Mouse (Mus musculus) thymus, postnatal 4 days (tissue): Measurements from ENCODE around the gene Mettl18.
"Not testable (repeated sequence)": the region's sequence is repeated elsewhere in the genome, so short reads cannot be mapped to it uniquely, and the experiment has no call there.

Experiments
- DNase-seq: peaks from one replicate; pipeline ENCODE4 v3.0.0; 2021

Gene Mettl18

GRCm38 (mm10) chr1:163994721-163995608 is at the start of gene Mettl18, which contains the start of gene BC055324:
Mettl18 (plus strand) TSS chr1:163994889.
BC055324 (minus strand) TSS chr1:163994796.
- peak; percentile 91 for DNase-seq

GRCm38 (mm10) chr1:163953396-163953795 is 41.3 kb upstream of the Mettl18 start:
- DNase-seq: no peak

GRCm38 (mm10) chr1:163958036-163958435 is 36.7 kb upstream of the Mettl18 start:
- no peak for DNase-seq

GRCm38 (mm10) chr1:163964008-163964689 is 30.5 kb upstream of the Mettl18 start:
- no peak for DNase-seq

GRCm38 (mm10) chr1:163974471-163974870 is 20.2 kb upstream of the Mettl18 start:
- DNase-seq: no peak

- no peak for DNase-seq
Observed at GRCm38 (mm10) chr1:163975088-163975487, 19.6 kb upstream of the Mettl18 start.

- no peak for DNase-seq
Observed at GRCm38 (mm10) chr1:163976515-163976914, 18.2 kb upstream of the Mettl18 start.

GRCm38 (mm10) chr1:163992371-163992770 is 2.3 kb upstream of the Mettl18 start:
- no peak for DNase-seq

GRCm38 (mm10) chr1:163994173-163994720 is 442 bp upstream of the Mettl18 start:
- DNase-seq: no peak

- DNase-seq: no peak
Observed at GRCm38 (mm10) chr1:163995609-163995913, 872 bp downstream of the Mettl18 start.

- no peak for DNase-seq
Observed at GRCm38 (mm10) chr1:164001831-164002452, 7.3 kb downstream of the Mettl18 start.

GRCm38 (mm10) chr1:164004311-164004710 is 9.6 kb downstream of the Mettl18 start:
- no peak for DNase-seq

- peak; percentile 79 for DNase-seq
Observed at GRCm38 (mm10) chr1:164009235-164009634, 14.5 kb downstream of the Mettl18 start.

GRCm38 (mm10) chr1:164014616-164015015 is 19.9 kb downstream of the Mettl18 start:
- DNase-seq: no peak

GRCm38 (mm10) chr1:164018221-164018896 is 23.7 kb downstream of the Mettl18 start:
- no peak for DNase-seq

GRCm38 (mm10) chr1:164019789-164020188 is 25.1 kb downstream of the Mettl18 start:
- no peak for DNase-seq

- DNase-seq: not testable (repeated sequence)
Observed at GRCm38 (mm10) chr1:164020746-164021145, 26.1 kb downstream of the Mettl18 start.

GRCm38 (mm10) chr1:164022106-164022505 is 27.4 kb downstream of the Mettl18 start:
- DNase-seq: peak; percentile 25

- DNase-seq: no peak
Observed at GRCm38 (mm10) chr1:164025685-164026084, 31.0 kb downstream of the Mettl18 start.

- DNase-seq: peak; percentile 71
Observed at GRCm38 (mm10) chr1:164027416-164027815, 32.7 kb downstream of the Mettl18 start.

GRCm38 (mm10) chr1:164040385-164041135 is 45.9 kb downstream of the Mettl18 start:
- no peak for DNase-seq

GRCm38 (mm10) chr1:164043549-164043948 is 48.9 kb downstream of the Mettl18 start:
- no peak for DNase-seq
